Mouse (Mus musculus) gastrocnemius, adult 2 months (tissue): ENCODE measurements at regions not wholly inside any gene's neighbourhood (a gene's known extent, or its start where the extent isn't known, plus 50 kb on each side); places are given as distances from the start of the nearest gene placed in this dataset.

Experiments used
- DNase-seq: peaks from one replicate; pipeline ENCODE4 v3.0.0; 2022
- H3K27ac ChIP-seq: fragments of 200-600 bp; 2 replicates; pipeline ENCODE4 v1.8.1; 2022; ENCODE audit warnings: mild to moderate bottlenecking
- H3K4me3 ChIP-seq: fragments of 200-600 bp; 2 replicates; pipeline ENCODE4 v1.8.1; 2022; ENCODE audit warnings: mild to moderate bottlenecking, moderate library complexity
- CTCF ChIP-seq: fragments of 200-600 bp; IDR thresholded peaks from 2 replicates; pipeline ENCODE4 v1.8.1; 2022; ENCODE audit warnings: antibody characterized with exemption, mild to moderate bottlenecking, moderate library complexity
- intact Hi-C: fragments of 180-260 bp; cut with DNase I; formaldehyde crosslinking; loops from one replicate; pipeline ENCODE4 v1.15.1; 2025

GRCm38 (mm10) chr9:93008511-93009302 is 466.7 kb downstream of the Plod2 start:
- intact Hi-C loops, result no loop called here
- no peak for TF ChIP-seq CTCF
- Histone ChIP-seq H3K27ac (no peak overlapping the region), H3K4me3 (no peak overlapping the region)
- no peak for DNase-seq

GRCm38 (mm10) chr9:93044298-93044912 is 502.4 kb downstream of the Plod2 start:
- intact Hi-C loops, result no loop called here
- no peak overlapping the region for H3K27ac ChIP-seq
- no peak for DNase-seq
- no peak overlapping the region for H3K4me3 ChIP-seq
- no peak for TF ChIP-seq CTCF

- no peak for DNase-seq
- Histone ChIP-seq H3K27ac (no peak overlapping the region), H3K4me3 (no peak overlapping the region)
- intact Hi-C loops, result no loop called here
- TF ChIP-seq CTCF, result no peak
Measured at GRCm38 (mm10) chr9:93072140-93072539, 530.1 kb downstream of the Plod2 start.

DNA sequence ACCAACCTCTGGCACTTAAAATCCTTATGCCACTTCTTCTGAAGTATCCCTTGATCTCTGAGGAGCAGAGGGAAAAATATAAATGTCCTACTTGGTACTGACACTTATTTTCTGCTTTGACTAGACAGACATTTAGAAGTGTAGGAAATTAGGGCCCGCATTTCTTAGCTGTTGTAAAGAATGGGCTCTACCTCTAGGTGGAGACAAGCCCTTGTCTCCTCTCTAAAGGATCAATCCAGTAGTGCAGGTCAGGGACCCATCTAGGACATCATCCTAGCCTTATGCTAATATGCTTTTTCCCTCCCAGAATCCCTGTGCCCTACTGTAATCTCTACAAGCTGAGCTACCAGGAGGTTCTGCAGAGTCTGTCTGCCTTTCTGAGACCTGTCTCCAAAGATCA is 541.1 kb downstream of the Plod2 start:
- intact Hi-C loops, result no loop called here
- Histone ChIP-seq H3K4me3 (no peak overlapping the region), H3K27ac (no peak overlapping the region)
- no peak for DNase-seq
- no peak for TF ChIP-seq CTCF

DNA sequence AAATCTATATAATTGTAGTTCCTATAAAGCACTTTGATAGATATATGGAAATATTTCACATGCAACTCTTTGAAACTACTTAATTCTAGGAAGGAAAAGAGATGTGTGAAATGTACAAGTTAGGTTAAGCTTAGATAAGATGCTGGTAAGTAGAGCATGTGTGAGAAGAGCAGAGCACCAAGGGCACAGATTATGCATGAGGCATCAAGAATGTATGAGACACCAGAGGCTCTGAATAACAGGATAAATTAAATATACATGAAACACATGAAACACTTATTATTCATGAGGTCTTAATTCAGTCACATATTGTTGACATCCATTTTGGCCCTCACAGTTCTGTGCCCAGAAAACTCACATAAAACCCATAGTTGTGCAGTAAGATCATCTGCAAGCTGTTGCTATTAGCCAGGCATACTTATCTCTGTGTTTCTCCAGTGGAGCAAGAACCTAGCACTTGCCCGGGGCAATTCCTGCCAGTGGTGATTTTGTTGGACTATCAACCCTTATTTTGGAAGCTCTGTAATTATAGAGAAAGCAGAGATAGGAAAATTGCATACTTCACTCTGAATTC is 556.1 kb downstream of the Plod2 start:
- Histone ChIP-seq H3K27ac (no peak overlapping the region), H3K4me3 (no peak overlapping the region)
- DNase-seq, result no peak
- intact Hi-C loops, result no loop called here
- TF ChIP-seq CTCF, result no peak

GRCm38 (mm10) chr9:93130561-93130960 is 588.5 kb downstream of the Plod2 start:
- no peak for DNase-seq
- no peak overlapping the region for H3K27ac ChIP-seq
- no peak for TF ChIP-seq CTCF
- intact Hi-C loops, result no loop called here
- no peak overlapping the region for H3K4me3 ChIP-seq

- intact Hi-C loops, result no loop called here
- DNase-seq, result no peak
- no peak for TF ChIP-seq CTCF
- no peak overlapping the region for H3K4me3 ChIP-seq
- H3K27ac ChIP-seq, result no peak overlapping the region
Measured at GRCm38 (mm10) chr9:93131620-93132200, 589.7 kb downstream of the Plod2 start.

- no peak for TF ChIP-seq CTCF
- intact Hi-C loops, result no loop called here
- Histone ChIP-seq H3K4me3 (no peak overlapping the region), H3K27ac (no peak overlapping the region)
- no peak for DNase-seq
Measured at GRCm38 (mm10) chr9:93136349-93136748, 594.3 kb downstream of the Plod2 start.

GRCm38 (mm10) chr9:93170071-93170470 is 628.0 kb downstream of the Plod2 start:
- H3K27ac ChIP-seq, result no peak overlapping the region
- TF ChIP-seq CTCF, result no peak
- H3K4me3 ChIP-seq, result no peak overlapping the region
- no peak for DNase-seq
- intact Hi-C loops, result no loop called here

- H3K4me3 ChIP-seq, result no peak overlapping the region
- intact Hi-C loops, result no loop called here
- TF ChIP-seq CTCF, result no peak
- DNase-seq, result no peak
- no peak overlapping the region for H3K27ac ChIP-seq
Measured at GRCm38 (mm10) chr9:93186638-93187037, 644.6 kb downstream of the Plod2 start.

DNA sequence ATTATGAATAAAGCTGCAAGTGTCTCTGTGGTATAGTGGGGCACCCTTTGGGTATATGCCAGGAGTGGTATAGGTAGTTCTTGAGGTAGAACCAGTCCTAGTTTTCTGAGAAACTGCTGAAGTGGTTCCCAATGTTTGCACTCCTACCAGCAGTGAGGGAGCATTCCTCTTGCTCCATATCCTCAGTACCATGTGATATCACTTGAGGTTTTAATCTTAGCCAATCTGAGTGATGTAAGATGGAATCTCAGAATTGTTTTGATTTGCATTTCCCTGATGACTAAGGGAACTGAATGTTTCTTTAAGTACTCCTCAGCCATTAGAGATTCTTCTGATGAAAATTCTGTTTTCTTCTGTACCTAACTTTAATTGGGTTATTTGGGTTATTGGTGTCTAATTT is 690.5 kb downstream of the Plod2 start:
- intact Hi-C loops, result no loop called here

GRCm38 (mm10) chr9:93252146-93252545 is 710.1 kb downstream of the Plod2 start:
- Histone ChIP-seq H3K4me3 (no peak overlapping the region), H3K27ac (no peak overlapping the region)
- intact Hi-C loops, result no loop called here

More for the DNA sequence above, 690.5 kb downstream of the Plod2 start:
- no peak for TF ChIP-seq CTCF
- no peak overlapping the region for H3K4me3 ChIP-seq
- no peak for DNase-seq
- no peak overlapping the region for H3K27ac ChIP-seq

DNA sequence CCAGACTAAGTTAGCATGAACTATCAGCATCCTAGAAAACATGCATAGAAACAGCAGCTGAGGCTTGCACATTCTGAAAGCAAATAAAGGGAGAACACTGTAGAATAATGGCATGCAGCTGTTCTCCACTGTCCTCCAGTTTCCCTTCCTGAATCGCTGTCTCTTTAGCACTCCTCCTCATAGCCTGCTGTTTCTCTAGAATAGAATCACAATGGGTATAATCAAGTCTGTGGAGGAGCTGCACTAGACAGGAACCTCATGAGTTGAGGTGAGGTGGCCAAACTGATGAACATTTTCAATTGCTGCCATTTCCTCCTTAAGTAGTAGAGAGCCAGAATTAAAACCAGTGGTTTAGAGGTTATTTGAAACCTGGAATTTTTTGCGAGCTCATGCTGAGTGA is 755.3 kb downstream of the Plod2 start:
- DNase-seq, result no peak
- Histone ChIP-seq H3K27ac (no peak overlapping the region), H3K4me3 (no peak overlapping the region)
- TF ChIP-seq CTCF, result no peak
- intact Hi-C loops, result no loop called here

More at GRCm38 (mm10) chr9:93252146-93252545, 710.1 kb downstream of the Plod2 start:
- TF ChIP-seq CTCF, result no peak
- no peak for DNase-seq
